Mouse (Mus musculus) cortical plate, adult 2 months (tissue): ENCODE results near the gene Glod4.

ENCODE experiments used
- CTCF ChIP-seq: fragments of 200-500 bp; IDR thresholded peaks from 2 replicates; pipeline ENCODE4 v1.5.1; 2011; ENCODE audit warnings: mild to moderate bottlenecking, control low read depth, low read length; ENCODE audit not compliant: insufficient read depth; ENCODE audit errors: extremely low read depth
- POLR2A ChIP-seq: fragments of 200-500 bp; IDR thresholded peaks from 2 replicates; pipeline ENCODE4 v1.6.1; 2011; ENCODE audit warnings: mild to moderate bottlenecking, low read length, control low read depth; ENCODE audit not compliant: insufficient read depth; ENCODE audit errors: extremely low read depth

DNA sequence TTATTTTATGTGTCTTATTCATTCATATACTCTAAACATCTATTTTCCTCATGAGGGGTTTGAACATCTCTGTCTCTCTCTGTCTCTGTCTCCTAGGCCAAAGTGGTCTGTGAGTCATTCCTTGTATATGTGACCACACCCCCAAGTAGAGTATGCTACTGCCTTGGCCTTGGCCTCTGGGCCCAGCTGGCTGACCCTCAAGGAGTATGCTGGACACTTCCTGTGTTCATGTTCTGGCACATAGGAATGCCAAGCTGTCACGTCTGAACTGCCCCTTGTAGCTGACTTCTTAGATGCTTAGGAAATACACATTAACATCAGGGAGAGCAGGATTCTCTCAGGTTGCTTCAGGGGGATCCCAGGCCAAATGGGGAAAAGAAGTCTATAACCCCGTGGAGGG, 163.2 kb downstream of the Glod4 start:
- TF ChIP-seq CTCF = no peak
- TF ChIP-seq POLR2A = no peak
